Mouse (Mus musculus) stomach, adult 2 months (tissue): ENCODE results near the gene Inpp4a. TPM values are rescaled to one million over a fixed set of nuclear protein-coding genes. Genes with fewer than 3 reads are reported as not detected.

Source experiments
- polyA plus RNA-seq: library from polyadenylated mRNA; depleted of rRNA; stranded (reverse); fragments of >200 nt; gene quantifications from 2 replicates; pipeline ENCODE4 v1.2.3, GENCODE M21; 2012; rRNA removed

Gene Inpp4a
- 7.7 and 9.4 TPM in 2 replicates for polyA plus RNA-seq

DNA sequence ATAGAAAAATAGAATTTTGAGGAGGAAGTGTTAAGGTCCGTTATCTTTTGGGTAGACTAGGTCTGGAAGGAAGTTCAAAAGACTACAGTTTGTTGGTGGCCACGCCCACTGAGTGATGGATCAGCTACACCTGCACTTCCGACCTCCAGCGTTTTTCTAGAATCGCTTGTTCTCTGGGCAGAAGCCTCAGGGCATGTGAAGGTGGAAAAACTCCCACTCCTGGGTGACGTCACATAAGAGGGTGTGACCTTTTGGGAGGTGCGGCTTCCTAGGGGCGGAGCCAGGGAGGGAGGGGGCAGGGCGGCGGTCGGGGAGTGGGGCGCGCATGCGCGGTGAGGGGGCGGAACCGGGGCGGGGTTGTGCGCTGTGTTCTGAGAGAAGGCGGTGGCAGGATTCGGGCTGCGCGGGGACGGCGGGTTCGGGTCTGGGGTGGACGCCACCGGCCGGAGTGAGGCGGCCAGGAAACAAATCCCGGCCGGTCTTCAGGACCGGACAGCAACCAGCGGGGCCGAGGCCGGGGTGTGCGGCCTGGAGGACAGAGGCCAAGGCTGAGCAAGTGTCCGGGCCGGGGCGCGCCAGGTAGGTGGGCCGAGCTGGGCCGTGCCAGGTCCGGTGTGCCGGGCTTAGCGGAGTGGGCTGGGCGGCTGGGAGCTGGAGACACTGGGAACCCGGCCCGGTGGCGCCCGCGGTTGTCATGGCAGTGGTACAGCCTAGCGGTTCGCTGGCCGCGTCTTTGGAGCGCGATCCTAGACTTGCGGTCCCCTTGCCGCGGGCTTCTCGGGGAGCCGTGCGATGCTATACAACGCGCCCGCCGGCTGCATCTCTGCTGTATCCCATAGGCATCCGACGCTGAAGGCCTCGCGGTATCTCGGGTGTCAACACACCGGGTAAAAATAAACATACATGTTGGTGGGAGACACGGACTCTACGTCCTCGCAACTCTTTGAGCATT lies at the start of gene Inpp4a:
Inpp4a (plus strand) TSS at position 326 of the 952 bp plus-strand sequence.

DNA sequence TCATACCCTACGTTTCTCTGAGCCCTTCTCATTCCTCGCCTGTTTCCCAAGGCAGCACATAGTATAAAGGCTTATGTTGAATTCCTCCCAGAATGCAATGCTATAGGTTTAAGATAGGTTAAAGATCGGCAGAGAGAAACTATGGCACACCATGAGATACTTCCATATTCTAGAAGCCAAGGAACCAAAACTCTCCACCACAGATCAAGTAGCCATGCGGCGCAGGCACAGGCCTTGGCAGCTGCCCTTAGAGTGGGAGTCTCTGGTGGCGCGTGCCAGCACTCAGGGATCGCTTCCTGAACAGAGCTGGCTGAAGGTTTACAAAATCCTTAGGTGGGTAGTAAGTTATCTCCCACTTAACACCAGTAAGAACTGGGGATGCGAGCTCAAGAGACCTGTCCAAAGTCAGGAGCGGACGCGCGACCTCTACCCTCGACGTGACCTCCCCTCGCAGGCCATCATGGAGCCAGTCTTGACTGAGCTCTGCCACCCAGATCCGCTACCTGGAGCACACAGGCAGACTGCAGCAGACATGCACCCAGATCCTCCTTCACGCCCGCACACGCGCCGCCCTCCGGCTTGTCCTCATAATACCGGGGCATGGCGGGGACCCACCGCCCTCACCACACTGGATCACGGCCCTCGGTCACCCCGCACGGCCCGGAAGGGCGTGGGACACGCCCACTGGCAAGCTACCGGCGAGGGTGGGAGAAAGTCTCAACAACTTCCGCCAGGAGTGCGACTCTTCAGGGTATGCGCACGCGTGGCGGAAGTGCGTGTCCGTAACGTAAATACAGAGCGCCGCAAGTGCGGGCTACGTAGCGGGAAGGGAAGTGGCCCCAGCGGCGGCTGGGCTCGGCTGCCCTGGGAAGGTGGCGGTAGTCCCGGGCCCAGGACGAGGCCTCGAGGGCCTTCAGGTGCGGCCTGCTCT lies 130.0 kb downstream of the Inpp4a start, which contains the start of the genes Coa5 and Unc50:
Coa5 (minus strand) TSS at position 738 of the 931 bp plus-strand sequence.
Unc50 (plus strand) TSS at position 774 of the 931 bp plus-strand sequence.

Other genes starting within 250 kb of the Inpp4a start
- gene Cnga3, start 85.4 kb upstream of the Inpp4a start, polyA plus RNA-seq, result 0.09 and 0.11 TPM in 2 replicates
- gene Coa5, start 130.2 kb downstream of the Inpp4a start, polyA plus RNA-seq, result 12.5 and 15.6 TPM in 2 replicates
- gene Unc50, start 130.3 kb downstream of the Inpp4a start, polyA plus RNA-seq, result 22.3 and 51.8 TPM in 2 replicates
- gene Mgat4a, start 241.2 kb downstream of the Inpp4a start, polyA plus RNA-seq, result 4.1 and 4.6 TPM in 2 replicates